Mouse (Mus musculus): Measurements from ENCODE around the gene Lhfp.

- TF ChIP-seq CTCF (IDR thresholded peaks at IDR 0.05; ENCODE audit: insufficient read depth, low read length) (no peak), POLR2A (IDR thresholded peaks at IDR 0.05; ENCODE audit: borderline replicate concordance, extremely low read depth, low read depth, low read length) (no peak)
Measured at GRCm38 (mm10) chr3:53125495-53125894, 84.2 kb downstream of the Lhfp start.

All from lung, adult 2 months (tissue).